Mouse (Mus musculus) adipocyte (in vitro differentiated cells): ENCODE measurements around the gene Scn1a.

Experiments used
- DNase-seq: peaks from one replicate; pipeline ENCODE4 v3.0.0-alpha.2; 2016; ENCODE audit warnings: low spot score

Scn1a gene

DNA sequence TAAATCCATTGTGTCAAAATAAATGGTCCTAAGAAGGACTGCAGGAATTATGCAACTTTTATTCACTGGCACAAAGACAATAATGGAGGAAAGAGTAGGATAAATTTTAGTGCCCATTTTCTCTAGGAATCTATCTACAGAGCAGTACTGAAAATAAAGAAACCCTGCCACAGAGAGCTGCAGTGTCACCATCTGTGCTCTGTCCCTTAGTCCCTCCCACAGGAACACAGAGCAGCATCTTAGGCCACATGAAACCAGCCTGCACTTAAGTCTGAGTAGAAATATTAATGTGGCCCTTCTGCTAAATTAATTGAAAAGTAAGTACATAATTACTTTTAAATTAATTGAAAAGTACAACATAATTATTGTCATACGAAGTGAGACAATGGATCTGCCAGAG is 196.6 kb downstream of the Scn1a start:
- no peak for DNase-seq

DNA sequence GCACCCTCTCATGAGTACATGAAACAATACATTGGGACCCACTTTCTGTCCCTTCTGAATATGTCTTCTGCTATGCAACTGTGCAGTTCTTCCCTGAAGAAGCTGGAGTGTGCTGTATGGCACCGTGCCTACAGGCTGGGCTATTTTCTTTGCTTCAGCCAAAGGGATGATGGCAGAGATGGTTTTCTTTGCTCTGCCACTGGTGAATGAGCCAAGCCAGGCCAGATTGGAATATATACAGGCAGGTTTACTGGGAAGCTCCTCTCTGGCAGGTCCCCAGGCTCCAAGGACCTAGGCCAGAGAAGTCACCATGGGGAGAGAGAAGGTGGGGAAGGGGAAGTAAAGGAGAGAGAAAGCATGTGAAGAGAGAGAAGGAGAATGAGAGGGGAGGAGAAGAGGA is 200.3 kb downstream of the Scn1a start:
- no peak for DNase-seq

DNA sequence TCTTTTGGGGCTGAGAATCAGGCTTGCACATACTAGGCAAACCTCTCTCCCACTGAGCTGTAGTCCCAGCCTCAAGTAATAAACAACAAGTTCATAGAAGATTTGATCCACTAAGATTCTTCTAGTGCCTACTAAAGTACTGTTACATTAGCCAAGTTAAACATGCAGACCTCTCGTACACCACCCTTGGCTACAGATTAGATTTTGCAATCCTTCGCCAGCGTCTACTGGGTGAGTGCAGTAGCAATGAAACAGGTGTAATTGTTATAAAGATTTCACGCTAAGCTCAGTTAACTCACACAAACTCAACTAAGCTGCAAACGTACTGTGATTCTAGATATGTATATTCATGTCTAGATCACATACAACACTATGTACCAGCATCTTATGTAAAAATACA is 201.8 kb downstream of the Scn1a start:
- DNase-seq: no peak

DNA sequence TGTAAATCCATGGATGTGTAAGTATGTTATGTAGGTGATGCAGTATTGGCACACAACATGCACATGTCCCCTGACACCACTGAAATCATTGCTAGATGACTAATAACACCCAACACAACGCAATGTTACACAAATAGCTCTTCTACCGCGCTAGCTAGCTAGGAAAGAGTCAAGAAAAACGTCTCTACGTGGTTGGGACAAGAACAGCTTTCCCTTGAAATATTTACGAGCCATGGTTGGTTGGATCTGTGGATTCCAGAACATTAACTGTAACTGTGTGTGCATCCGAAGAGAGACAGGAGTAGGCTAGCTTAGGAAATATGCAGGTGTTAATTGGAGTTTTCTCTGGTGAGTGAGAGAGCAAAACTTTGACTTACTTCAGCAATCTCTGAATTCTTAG is 219.7 kb downstream of the Scn1a start:
- DNase-seq: no peak
